Mouse (Mus musculus) G1E-ER4 (cell line): ENCODE data around the gene Specc1. TPM values are rescaled to one million over a fixed set of nuclear protein-coding genes. Genes with fewer than 3 reads are reported as not detected.

Experiments used
- GATA1 ChIP-seq: IDR thresholded peaks from one replicate; pipeline ENCODE4 v1.8.0; 2012; ENCODE audit warnings: low read length, inconsistent platforms
- polyA plus RNA-seq: library from polyadenylated mRNA; stranded (reverse); fragments of >175 nt; gene quantifications from 2 replicates; pipeline ENCODE4 v1.2.3, GENCODE M21; 2012

Gene Specc1
- polyA plus RNA-seq, 1 experiment, result 3.0 TPM

GRCm38 (mm10) chr11:62184900-62185299 lies 228.3 kb downstream of the Specc1 start:
- no peak for TF ChIP-seq GATA1

DNA sequence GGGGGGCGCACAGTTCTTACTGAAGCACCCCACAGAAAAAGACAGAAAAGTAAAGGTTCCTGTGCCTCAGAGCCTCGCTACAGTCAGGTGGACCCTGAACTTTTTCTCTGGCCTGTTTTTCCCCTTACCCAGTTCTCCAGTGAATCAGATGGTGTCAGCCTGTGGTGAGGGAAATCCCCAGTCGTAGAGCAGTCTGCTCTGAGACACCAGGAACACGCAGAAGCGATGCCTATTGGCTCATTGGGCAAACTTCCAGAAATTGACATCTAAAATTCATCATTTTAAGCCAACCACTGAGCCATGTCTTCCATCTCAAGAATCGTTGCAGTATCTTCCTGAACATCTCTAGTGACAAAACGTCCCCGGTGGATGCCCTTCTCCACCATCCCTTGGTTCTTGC lies 230.5 kb downstream of the Specc1 start:
- TF ChIP-seq GATA1, result no peak

- no peak for TF ChIP-seq GATA1
Observed at GRCm38 (mm10) chr11:62192050-62192449, 235.5 kb downstream of the Specc1 start.

GRCm38 (mm10) chr11:62193116-62193515 lies 236.6 kb downstream of the Specc1 start:
- no peak for TF ChIP-seq GATA1

DNA sequence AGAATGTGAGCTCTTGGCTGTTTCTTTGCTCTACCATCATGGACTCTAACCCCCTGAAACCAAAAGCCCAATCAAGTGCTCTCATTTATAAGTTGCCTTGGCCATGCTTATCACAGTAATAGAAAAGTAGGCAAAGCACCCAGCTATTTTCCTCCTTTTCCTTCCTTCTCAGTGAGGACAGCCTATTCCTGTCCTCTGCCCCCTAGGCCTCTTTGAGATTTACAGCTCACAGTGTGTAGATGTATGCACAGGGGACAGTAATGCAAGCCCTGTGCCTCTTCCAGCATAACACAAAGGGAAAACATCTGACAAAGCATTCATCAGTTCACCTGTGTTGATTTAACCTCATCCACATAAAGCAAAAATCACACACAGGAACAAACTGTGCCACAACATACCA lies 237.7 kb downstream of the Specc1 start:
- TF ChIP-seq GATA1, result no peak

- no peak for TF ChIP-seq GATA1
Observed at GRCm38 (mm10) chr11:62200901-62201512, 244.4 kb downstream of the Specc1 start.

DNA sequence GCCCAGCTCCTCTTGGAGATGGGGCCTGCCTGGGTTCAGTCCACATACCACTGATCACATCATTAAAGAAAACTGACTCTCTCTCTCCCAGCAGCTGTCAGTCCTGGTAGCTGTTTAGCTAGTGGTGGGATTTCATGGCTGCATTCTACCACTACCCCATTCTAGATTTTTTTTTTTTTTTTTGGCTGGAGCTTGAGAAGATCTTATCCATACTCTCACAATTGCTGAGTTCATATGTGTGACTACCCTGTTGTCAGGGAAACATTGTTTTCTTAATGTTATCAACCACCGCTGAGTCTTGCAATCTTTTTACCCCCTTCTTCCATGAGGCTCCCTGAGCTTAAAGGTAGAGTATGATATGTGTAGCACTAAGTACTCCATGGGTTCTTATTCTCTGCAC lies 246.1 kb downstream of the Specc1 start:
- no peak for TF ChIP-seq GATA1

GRCm38 (mm10) chr11:62209111-62209510 lies 252.5 kb downstream of the Specc1 start:
- no peak for TF ChIP-seq GATA1

- TF ChIP-seq GATA1, result no peak
Observed at GRCm38 (mm10) chr11:62209891-62210290, 253.3 kb downstream of the Specc1 start.

DNA sequence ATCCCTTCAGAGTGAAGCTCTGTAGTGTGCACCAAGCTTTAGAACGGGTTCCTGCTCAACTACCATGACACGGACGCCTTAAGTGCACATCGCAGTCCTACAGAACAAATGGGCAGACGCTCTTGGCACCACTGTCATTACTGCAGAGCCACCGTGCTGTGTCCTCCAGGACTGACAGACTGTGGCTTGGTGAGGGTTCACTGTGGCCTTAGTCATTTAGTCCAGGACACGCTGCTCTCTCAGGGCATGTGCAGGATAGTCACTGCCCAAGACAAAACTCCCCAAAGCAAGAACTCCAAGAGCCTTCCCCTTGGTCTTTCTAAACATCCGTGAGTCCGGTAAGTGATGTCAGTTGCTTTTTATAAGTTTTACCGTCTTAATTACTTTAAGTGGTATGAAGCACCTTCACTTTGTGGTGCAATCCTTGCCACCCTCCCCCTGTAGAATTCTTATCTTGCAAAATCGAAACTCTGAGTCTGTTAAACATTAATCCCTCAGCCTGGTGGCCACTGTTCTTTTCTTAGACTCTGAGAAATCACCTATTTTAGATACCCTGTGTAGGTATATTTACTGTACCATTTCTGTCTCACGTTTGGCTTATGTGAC lies 256.9 kb downstream of the Specc1 start:
- TF ChIP-seq GATA1, result no peak

- TF ChIP-seq GATA1, result no peak
Observed at GRCm38 (mm10) chr11:62215107-62215506, 258.5 kb downstream of the Specc1 start.

GRCm38 (mm10) chr11:62217751-62218150 lies 261.2 kb downstream of the Specc1 start:
- TF ChIP-seq GATA1, result no peak

- TF ChIP-seq GATA1, result no peak
Observed at GRCm38 (mm10) chr11:62220756-62221510, 264.4 kb downstream of the Specc1 start.

- no peak for TF ChIP-seq GATA1
Observed at GRCm38 (mm10) chr11:62223416-62223815, 266.9 kb downstream of the Specc1 start.

- no peak for TF ChIP-seq GATA1
Observed at GRCm38 (mm10) chr11:62223962-62224361, 267.4 kb downstream of the Specc1 start.

GRCm38 (mm10) chr11:62224797-62225196 lies 268.2 kb downstream of the Specc1 start:
- no peak for TF ChIP-seq GATA1

DNA sequence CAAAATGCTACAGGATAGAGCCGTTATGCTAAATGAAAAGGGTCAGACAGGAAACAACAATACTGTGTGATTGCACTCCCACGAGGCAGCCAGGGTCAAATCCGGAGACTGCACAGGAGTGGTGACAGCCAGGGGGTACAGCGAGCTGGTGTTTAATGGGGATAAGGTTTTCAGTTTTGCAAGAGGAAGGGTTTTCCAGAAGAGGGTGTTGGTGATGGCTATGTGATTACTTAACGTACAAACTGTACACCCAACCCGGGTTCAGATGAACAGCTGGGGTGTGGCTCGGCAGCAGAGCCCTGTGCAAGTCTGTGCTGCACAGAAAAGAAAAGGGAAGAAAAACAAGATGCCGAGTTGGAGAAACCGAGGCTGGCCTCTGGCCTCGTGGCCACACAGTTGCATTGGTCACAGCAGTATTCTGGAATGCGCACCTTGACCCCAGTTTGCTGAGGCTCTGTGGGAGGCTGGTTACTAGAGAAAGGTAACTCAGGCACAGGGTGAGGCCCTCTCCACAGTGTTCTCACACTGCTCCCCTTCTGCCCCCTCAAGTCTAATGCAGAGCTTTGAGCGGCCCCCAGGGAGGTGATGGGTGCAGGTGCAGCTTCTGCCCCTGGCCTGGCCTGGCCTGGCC lies 284.2 kb downstream of the Specc1 start:
- TF ChIP-seq GATA1, result no peak
